Mouse (Mus musculus) CH12.LX (cell line): ENCODE measurements at regions not wholly inside any gene's neighbourhood (a gene's known extent, or its start where the extent isn't known, plus 50 kb on each side); places are given as distances from the start of the nearest gene placed in this dataset.

Source experiments
- DNase-seq: peaks from one replicate; pipeline ENCODE4 v3.0.0-alpha.2; 2013; ENCODE audit errors: extremely low read depth
- H3K27ac ChIP-seq: 2 replicates; pipeline ENCODE4 v1.5.1; 2012; ENCODE audit warnings: low read depth, mild to moderate bottlenecking, control low read depth, moderate library complexity; ENCODE audit not compliant: insufficient read depth
- H3K27me3 ChIP-seq: replicated peaks from 2 replicates; pipeline ENCODE3; 2012; ENCODE audit warnings: inconsistent platforms
- H3K36me3 ChIP-seq, 2 experiments: replicated peaks in 1 of 2; 2 replicates each; pipeline versions ENCODE3 to v1.6.1; 2012; ENCODE audit warnings: inconsistent platforms in 1 of 2, low read length in 1 of 2, mild to moderate bottlenecking in 1 of 2, mixed read lengths in 1 of 2, moderate library complexity in 1 of 2; ENCODE audit not compliant: control insufficient read depth in 1 of 2, insufficient read depth in 1 of 2
- H3K4me1 ChIP-seq, 2 experiments: 2 replicates each; pipeline ENCODE4 v1.6.1; 2012; ENCODE audit warnings: inconsistent platforms in 1 of 2, moderate library complexity in 1 of 2; ENCODE audit not compliant: insufficient read depth in 2 of 2, control insufficient read depth in 1 of 2
- H3K4me2 ChIP-seq: 2 replicates; pipeline ENCODE4 v1.6.1; 2012; ENCODE audit warnings: low read depth, mild to moderate bottlenecking, control low read depth; ENCODE audit not compliant: poor library complexity, insufficient read depth, severe bottlenecking
- H3K4me3 ChIP-seq, 3 experiments: fragments of 150-350 bp in 1 of 3; sonication (generic) in 1 of 3; replicated peaks in 1 of 3; 2 replicates each; pipeline versions ENCODE3 to v1.5.1; 2011 to 2012; ENCODE audit warnings: low read depth in 2 of 3, low read length in 2 of 3, mild to moderate bottlenecking in 2 of 3, moderate library complexity in 2 of 3, control low read depth in 1 of 3, improper control_type of control experiment in 1 of 3, inconsistent platforms in 1 of 3, mixed read lengths in 1 of 3; ENCODE audit not compliant: poor library complexity in 1 of 3
- H3K79me2 ChIP-seq: replicated peaks from 2 replicates; pipeline ENCODE4 v1.6.1; 2012; ENCODE audit warnings: mild to moderate bottlenecking, moderate library complexity; ENCODE audit not compliant: control insufficient read depth, poor library complexity, insufficient read depth, severe bottlenecking; ENCODE audit errors: extremely low read depth
- H3K9ac ChIP-seq: 2 replicates; pipeline ENCODE4 v1.6.1; 2012; ENCODE audit warnings: low read depth, mild to moderate bottlenecking, control low read depth, moderate library complexity; ENCODE audit not compliant: insufficient read depth
- H3K9me3 ChIP-seq: replicated peaks from 2 replicates; pipeline ENCODE3; 2012; ENCODE audit warnings: low read length, inconsistent platforms, mixed read lengths
- CHD1 ChIP-seq: IDR thresholded peaks from 2 replicates; pipeline ENCODE4 v1.6.1; 2012; ENCODE audit warnings: low read depth, low read length, improper control_type of control experiment, inconsistent platforms
- CTCF ChIP-seq, 2 experiments: IDR thresholded peaks in 1 of 2; conservative IDR thresholded peaks in 1 of 2; 2 replicates each; pipeline ENCODE4 v1.5.1; 2011 to 2012; ENCODE audit warnings: low read depth in 2 of 2, low read length in 2 of 2, improper control_type of control experiment in 1 of 2, inconsistent platforms in 1 of 2, mild to moderate bottlenecking in 1 of 2, moderate library complexity in 1 of 2
- E2F4 ChIP-seq: IDR thresholded peaks from 2 replicates; pipeline ENCODE4 v1.6.1; 2011; ENCODE audit warnings: low read depth, low read length, improper control_type of control experiment; ENCODE audit not compliant: insufficient replicate concordance
- ELF1 ChIP-seq: IDR thresholded peaks from 2 replicates; pipeline ENCODE4 v1.6.1; 2014; ENCODE audit warnings: low read depth, mild to moderate bottlenecking, inconsistent platforms, low read length, improper control_type of control experiment
- EP300 ChIP-seq: IDR thresholded peaks from 2 replicates; pipeline ENCODE4 v1.6.1; 2011; ENCODE audit warnings: low read length, improper control_type of control experiment
- ETS1 ChIP-seq: conservative IDR thresholded peaks from 2 replicates; pipeline ENCODE4 v1.6.1; 2012; ENCODE audit warnings: low read depth, mild to moderate bottlenecking, inconsistent platforms, low read length, improper control_type of control experiment, moderate library complexity
- GABPA ChIP-seq: IDR thresholded peaks from 2 replicates; pipeline ENCODE4 v1.6.1; 2012; ENCODE audit warnings: low read depth, low read length, improper control_type of control experiment, inconsistent platforms; ENCODE audit not compliant: insufficient replicate concordance
- HCFC1 ChIP-seq: IDR thresholded peaks from 2 replicates; pipeline ENCODE4 v1.6.1; 2012; ENCODE audit warnings: low read depth, mild to moderate bottlenecking, inconsistent platforms, low read length, improper control_type of control experiment
- IRF4 ChIP-seq: IDR thresholded peaks from 2 replicates; pipeline ENCODE4 v1.6.1; 2014; ENCODE audit warnings: low read depth, mild to moderate bottlenecking, inconsistent platforms, low read length, improper control_type of control experiment
- JUN ChIP-seq: IDR thresholded peaks from 2 replicates; pipeline ENCODE4 v1.6.1; 2011; ENCODE audit warnings: low read depth, mild to moderate bottlenecking, low read length, improper control_type of control experiment, moderate library complexity; ENCODE audit not compliant: insufficient read depth
- JUND ChIP-seq: conservative IDR thresholded peaks from 2 replicates; pipeline ENCODE4 v1.6.1; 2011; ENCODE audit warnings: low read depth, low read length, improper control_type of control experiment
- KAT2A ChIP-seq: IDR thresholded peaks from 2 replicates; pipeline ENCODE4 v1.6.1; 2012; ENCODE audit warnings: low read length, improper control_type of control experiment, inconsistent platforms; ENCODE audit not compliant: insufficient replicate concordance
- MAFK ChIP-seq: IDR thresholded peaks from 2 replicates; pipeline ENCODE4 v1.6.1; 2011; ENCODE audit warnings: low read length, improper control_type of control experiment; ENCODE audit not compliant: insufficient replicate concordance
- MAX ChIP-seq: IDR thresholded peaks from 2 replicates; pipeline ENCODE4 v1.6.1; 2011; ENCODE audit warnings: low read length, improper control_type of control experiment
- MAZ ChIP-seq: IDR thresholded peaks from 2 replicates; pipeline ENCODE4 v1.6.1; 2012; ENCODE audit warnings: low read depth, mild to moderate bottlenecking, inconsistent platforms, low read length, improper control_type of control experiment, moderate library complexity
- MEF2A ChIP-seq: IDR thresholded peaks from 2 replicates; pipeline ENCODE4 v1.6.1; 2014; ENCODE audit warnings: low read depth, mild to moderate bottlenecking, inconsistent platforms, low read length, improper control_type of control experiment, borderline replicate concordance
- MYC ChIP-seq: IDR thresholded peaks from 2 replicates; pipeline ENCODE4 v1.6.1; 2011; ENCODE audit warnings: low read depth, mild to moderate bottlenecking, improper control_type of control experiment, low read length
- NELFE ChIP-seq: IDR thresholded peaks from 2 replicates; pipeline ENCODE4 v1.6.1; 2011; ENCODE audit warnings: low read depth, low read length, improper control_type of control experiment
- NRF1 ChIP-seq: IDR thresholded peaks from 2 replicates; pipeline ENCODE4 v1.6.1; 2014; ENCODE audit warnings: low read depth, mild to moderate bottlenecking, inconsistent platforms, low read length, improper control_type of control experiment, moderate library complexity
- PAX5 ChIP-seq: IDR thresholded peaks from 2 replicates; pipeline ENCODE4 v1.6.1; 2012; ENCODE audit warnings: low read length, inconsistent platforms, mixed read lengths
- POLR2A ChIP-seq: IDR thresholded peaks from 2 replicates; pipeline ENCODE4 v1.6.1; 2011; ENCODE audit warnings: low read depth, mild to moderate bottlenecking, improper control_type of control experiment, low read length
- RAD21 ChIP-seq: IDR thresholded peaks from 2 replicates; pipeline ENCODE4 v1.6.1; 2011; ENCODE audit warnings: low read depth, mild to moderate bottlenecking, low read length, improper control_type of control experiment, moderate library complexity
- RCOR1 ChIP-seq: conservative IDR thresholded peaks from 2 replicates; pipeline ENCODE4 v1.6.1; 2012; ENCODE audit warnings: low read depth, mild to moderate bottlenecking, inconsistent platforms, low read length, improper control_type of control experiment
- SIN3A ChIP-seq: IDR thresholded peaks from 2 replicates; pipeline ENCODE4 v1.6.1; 2012; ENCODE audit warnings: low read length, improper control_type of control experiment, inconsistent platforms
- SMC3 ChIP-seq: IDR thresholded peaks from 2 replicates; pipeline ENCODE4 v1.6.1; 2011; ENCODE audit warnings: low read depth, low read length, improper control_type of control experiment
- TBP ChIP-seq: conservative IDR thresholded peaks from 2 replicates; pipeline ENCODE4 v1.6.1; 2011; ENCODE audit warnings: low read depth, low read length, improper control_type of control experiment
- TCF12 ChIP-seq: IDR thresholded peaks from 2 replicates; pipeline ENCODE4 v1.6.1; 2014; ENCODE audit warnings: low read depth, mild to moderate bottlenecking, inconsistent platforms, low read length, improper control_type of control experiment
- UBTF ChIP-seq: IDR thresholded peaks from 2 replicates; pipeline ENCODE4 v1.6.1; 2012; ENCODE audit warnings: low read depth, mild to moderate bottlenecking, inconsistent platforms, low read length, improper control_type of control experiment, moderate library complexity
- USF2 ChIP-seq: conservative IDR thresholded peaks from 2 replicates; pipeline ENCODE4 v1.6.1; 2011; ENCODE audit warnings: low read depth, low read length, improper control_type of control experiment
- ZC3H11A ChIP-seq: IDR thresholded peaks from 2 replicates; pipeline ENCODE4 v1.6.1; 2012; ENCODE audit warnings: low read depth, mild to moderate bottlenecking, inconsistent platforms, low read length, improper control_type of control experiment
- ZKSCAN1 ChIP-seq: IDR thresholded peaks from 2 replicates; pipeline ENCODE4 v1.6.1; 2012; ENCODE audit warnings: low read depth, inconsistent platforms, low read length, improper control_type of control experiment, borderline replicate concordance
- ZNF384 ChIP-seq: IDR thresholded peaks from 2 replicates; pipeline ENCODE4 v1.6.1; 2012; ENCODE audit warnings: low read depth, low read length, improper control_type of control experiment, inconsistent platforms
- dilution Hi-C: fragments of 300-500 bp; cut with MboI; formaldehyde crosslinking; loops from 2 replicates; pipeline ENCODE4 v1.14.3; 2020; ENCODE audit warnings: low sequenced_read_pairs; ENCODE audit not compliant: extremely low pct_unique_long_range_greater_than_20kb, extremely low pct_ligation_motif_present
- in situ Hi-C: fragments of 300-500 bp; cut with MboI; formaldehyde crosslinking; loops from 3 replicates; pipeline ENCODE4 v1.14.3; 2019; ENCODE audit warnings: low sequenced_read_pairs, low pct_ligation_motif_present, low pct_unique_long_range_greater_than_20kb, mixed read lengths

DNA sequence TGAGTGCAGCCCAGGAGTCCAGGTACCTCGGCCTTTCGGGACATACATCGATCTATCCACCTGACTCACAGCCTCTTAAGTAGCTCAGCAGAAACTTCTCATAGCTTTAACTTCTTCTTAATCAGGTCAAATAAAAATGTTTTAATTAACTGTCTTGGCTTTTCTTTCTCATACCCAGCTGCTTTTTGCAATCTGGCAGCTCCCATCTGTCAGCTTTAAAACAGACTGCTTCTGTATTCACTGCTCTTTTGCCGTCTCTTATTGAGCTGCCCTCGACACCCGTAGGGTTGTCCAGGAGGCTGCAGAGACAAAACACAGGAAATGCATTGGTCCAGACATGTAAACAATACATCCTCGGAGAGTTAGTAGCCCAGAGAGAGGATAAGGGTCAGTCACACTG lies 189.6 kb downstream of the Sh2d4b start:
- Histone ChIP-seq H3K27ac (no peak overlapping the region), H3K9ac (no peak overlapping the region), H3K4me1 (no peaks in the 10 kb centered on the region), H3K36me3 (no peaks in the 10 kb centered on the region), H3K4me3 (no peak overlapping the region), H3K9me3 (no peaks in the 10 kb centered on the region), H3K4me2 (no peak overlapping the region), H3K79me2 (no peaks in the 10 kb centered on the region), H3K27me3 (peaks cover 24% of the 10 kb centered on the region)
- no peak for TF ChIP-seq PAX5
- TF ChIP-seq MAX = no peak
- no peak for TF ChIP-seq MAZ
- no peak for TF ChIP-seq SIN3A
- TF ChIP-seq ETS1 = no peak
- no peak for TF ChIP-seq IRF4
- TF ChIP-seq NELFE = no peak
- TF ChIP-seq MEF2A = no peak
- no peak for TF ChIP-seq TCF12
- no peak for TF ChIP-seq EP300
- no peak for TF ChIP-seq MAFK
- no peak for TF ChIP-seq ELF1
- TF ChIP-seq ZNF384 = no peak
- TF ChIP-seq HCFC1 = no peak
- dilution Hi-C loops (no loop called here), in situ Hi-C loops (no loop called here)
- DNase-seq = no peak

DNA sequence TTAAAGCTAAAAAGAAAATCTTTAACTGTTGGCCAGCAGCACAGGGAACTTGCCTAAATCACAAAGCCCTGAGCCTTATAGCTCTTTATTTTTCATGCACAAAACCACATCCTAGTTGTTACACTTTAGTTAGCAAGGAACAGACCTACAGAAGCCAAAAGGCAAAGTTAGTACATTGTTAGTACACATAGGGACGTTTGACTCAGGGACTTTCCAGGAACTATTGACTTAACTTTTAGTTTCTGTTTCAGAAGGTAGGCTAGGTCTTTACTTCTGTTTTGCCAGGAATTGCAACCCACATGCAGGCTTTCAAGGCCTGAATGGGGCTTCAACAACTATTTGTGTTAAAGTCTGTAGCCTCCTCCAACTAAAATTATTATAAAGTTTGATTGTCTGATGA lies 211.4 kb downstream of the Sh2d4b start:
- in situ Hi-C loops = no loop called here
- Histone ChIP-seq H3K27ac (no peak overlapping the region), H3K36me3 (no peaks in the 10 kb centered on the region), H3K4me2 (peak overlapping the region; percentile 57), H3K79me2 (no peaks in the 10 kb centered on the region), H3K27me3 (no peaks in the 10 kb centered on the region), H3K9me3 (no peaks in the 10 kb centered on the region), H3K4me1 (peaks cover 2 to 19% of the 10 kb centered on the region in 2 experiments; a peak in 3 of 4 replicates), H3K4me3 (no peak overlapping the region), H3K9ac (no peak overlapping the region)
- dilution Hi-C loops = no loop called here
- DNase-seq = peak; percentile 55
- TF ChIP-seq CTCF (conservative IDR thresholded peaks at IDR 0.05 in 1 of 2, IDR thresholded peaks at IDR 0.05 in 1 of 2; ENCODE audit: low read depth in 2 of 2, low read length in 2 of 2) (no peak), MYC (no peak), MAX (no peak), IRF4 (peak; percentile 74), GABPA (no peak), JUN (no peak; the same call in 1 of the 2 replicates), USF2 (no peak), RAD21 (no peak), PAX5 (no peak), NELFE (no peak), E2F4 (no peak), SIN3A (no peak), HCFC1 (no peak), MAFK (no peak), ZNF384 (no peak), KAT2A (no peak), TBP (no peak), RCOR1 (no peak), ETS1 (peak; percentile 63), ZKSCAN1 (no peak), POLR2A (no peak), UBTF (no peak), ZC3H11A (no peak), MEF2A (no peak), EP300 (peak; percentile 80), ELF1 (no peak), NRF1 (no peak), JUND (peak; percentile 27; the same call in 1 of the 2 replicates), SMC3 (no peak), CHD1 (no peak)
